Mouse (Mus musculus): ENCODE results near the gene Stk39. TPM values are rescaled to one million over a fixed set of nuclear protein-coding genes. Genes with fewer than 3 reads are reported as not detected.

The Stk39 gene
- polyA plus RNA-seq, 1 experiment: not detected

DNA sequence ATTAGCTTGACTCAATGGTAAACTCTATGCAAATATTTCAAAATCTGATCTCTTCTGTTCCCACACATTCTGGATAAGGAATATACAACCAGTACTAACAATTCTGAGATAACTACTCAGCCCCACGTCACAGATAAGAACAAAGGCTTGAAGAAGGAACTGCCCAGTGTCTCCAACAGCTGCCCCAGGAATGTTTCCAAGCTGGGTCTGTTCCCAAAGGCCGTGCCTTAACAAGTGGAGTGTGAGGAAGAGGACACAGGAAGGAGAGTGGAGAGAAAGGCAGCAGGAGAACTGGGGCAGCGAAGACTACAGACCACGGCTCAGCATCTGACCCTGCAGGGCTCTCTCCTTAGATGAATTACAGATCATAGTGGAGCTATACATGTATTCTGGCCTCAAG is 39.2 kb downstream of the Stk39 start:
- Histone ChIP-seq H3K4me3 (ENCODE audit: insufficient read depth, low read depth, low read length) (no peak overlapping the region), H3K4me1 (ENCODE audit: control insufficient read depth, insufficient read depth, low read length) (peaks cover 28% of the 10 kb centered on the region), H3K27ac (ENCODE audit: insufficient read depth, low read depth, low read length) (no peak overlapping the region)
- TF ChIP-seq POLR2A (IDR thresholded peaks at IDR 0.05; ENCODE audit: insufficient read depth, low read depth, low read length) (no peak), CTCF (IDR thresholded peaks at IDR 0.05; ENCODE audit: insufficient read depth, low read depth, low read length) (no peak)
- 64% methylated on average over 4 of the region's 4 CpGs for WGBS

DNA sequence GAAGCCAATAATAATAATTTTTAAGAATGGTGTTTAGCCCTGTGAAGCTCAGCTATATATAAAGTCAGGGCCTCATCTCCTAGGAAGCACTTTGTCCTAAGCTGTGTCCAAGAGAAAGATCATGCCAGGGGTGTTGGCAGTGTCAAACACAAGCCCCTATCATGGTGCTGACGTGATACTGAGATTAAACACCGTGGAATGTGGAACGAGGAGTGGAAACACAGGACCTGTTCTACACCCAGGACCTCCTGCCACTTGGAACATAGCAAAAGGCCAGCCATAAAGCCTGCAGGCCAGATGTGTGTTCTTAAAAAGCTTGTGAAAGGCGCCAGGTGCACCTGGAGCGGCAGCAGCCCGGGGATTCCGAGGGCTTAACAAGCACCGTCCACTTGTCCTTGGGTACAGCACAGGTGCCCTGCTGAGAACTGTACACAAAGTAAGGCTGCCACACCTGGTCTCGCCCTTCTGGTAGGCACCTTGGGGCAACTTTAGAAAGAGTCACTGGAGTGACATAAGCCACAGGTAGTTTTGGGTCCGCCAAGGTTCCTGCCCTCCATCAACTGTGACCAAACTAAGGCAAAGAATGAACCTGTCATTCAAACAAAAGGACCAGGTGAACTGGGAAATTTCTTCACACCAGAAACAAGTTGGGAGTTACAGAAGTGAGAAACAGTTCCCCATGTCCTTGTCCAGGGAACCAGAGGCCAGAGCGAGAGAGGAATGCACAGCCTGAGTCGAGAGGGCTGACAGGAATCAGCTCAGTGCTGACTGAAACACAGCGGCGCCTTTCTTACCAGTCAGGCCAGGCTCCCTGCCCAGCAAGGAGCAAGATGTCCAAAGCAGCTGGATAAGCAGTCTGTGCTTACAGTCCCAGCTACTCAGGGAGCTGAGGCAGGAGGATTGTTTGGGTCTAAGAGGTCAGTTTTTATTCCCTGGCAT is 40.8 kb downstream of the Stk39 start:
- Histone ChIP-seq H3K27ac (ENCODE audit: insufficient read depth, low read depth, low read length) (no peak overlapping the region), H3K4me3 (ENCODE audit: insufficient read depth, low read depth, low read length) (no peak overlapping the region), H3K4me1 (ENCODE audit: control insufficient read depth, insufficient read depth, low read length) (peaks cover 27% of the 10 kb centered on the region)
- 86% methylated on average over 14 of the region's 14 CpGs for WGBS
- TF ChIP-seq CTCF (IDR thresholded peaks at IDR 0.05; ENCODE audit: insufficient read depth, low read depth, low read length) (no peak), POLR2A (IDR thresholded peaks at IDR 0.05; ENCODE audit: insufficient read depth, low read depth, low read length) (no peak)

- TF ChIP-seq POLR2A (IDR thresholded peaks at IDR 0.05; ENCODE audit: insufficient read depth, low read depth, low read length) (no peak), CTCF (IDR thresholded peaks at IDR 0.05; ENCODE audit: insufficient read depth, low read depth, low read length) (no peak)
- Histone ChIP-seq H3K27ac (ENCODE audit: insufficient read depth, low read depth, low read length) (no peak overlapping the region), H3K4me1 (ENCODE audit: control insufficient read depth, insufficient read depth, low read length) (peaks cover 20% of the 10 kb centered on the region), H3K4me3 (ENCODE audit: insufficient read depth, low read depth, low read length) (no peak overlapping the region)
- WGBS: 84% methylated on average over 5 of the region's 5 CpGs
These were observed 41.6 kb downstream of the Stk39 start for GRCm38 (mm10) chr2:68430493-68430892.

DNA sequence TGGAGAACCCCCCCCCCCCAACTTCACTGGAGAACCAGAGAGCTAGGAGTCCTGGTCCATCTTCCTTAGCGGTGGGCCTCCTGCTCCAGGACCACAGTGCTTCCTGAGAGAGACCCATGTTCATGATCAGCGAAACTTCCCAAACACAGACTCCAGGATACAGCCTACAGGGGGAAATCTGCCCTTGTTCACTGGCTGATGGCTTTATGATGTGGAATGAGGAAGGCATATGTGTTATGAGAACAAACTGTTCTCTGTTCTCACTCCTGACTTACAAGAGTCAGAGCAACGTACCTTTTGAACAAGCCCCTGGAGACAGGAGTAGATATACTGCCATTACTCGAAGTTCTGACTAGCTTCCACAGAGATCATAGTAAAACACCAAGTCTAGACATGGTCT is 42.6 kb downstream of the Stk39 start:
- no peak overlapping the region for H3K4me3 ChIP-seq (ENCODE audit: insufficient read depth, low read depth, low read length)
- TF ChIP-seq POLR2A (IDR thresholded peaks at IDR 0.05; ENCODE audit: insufficient read depth, low read depth, low read length) (no peak), CTCF (IDR thresholded peaks at IDR 0.05; ENCODE audit: insufficient read depth, low read depth, low read length) (no peak)
- WGBS: 93% methylated on average over 4 of the region's 4 CpGs
- no peak overlapping the region for H3K27ac ChIP-seq (ENCODE audit: insufficient read depth, low read depth, low read length)
- peaks cover 24% of the 10 kb centered on the region for H3K4me1 ChIP-seq (ENCODE audit: control insufficient read depth, insufficient read depth, low read length)

GRCm38 (mm10) chr2:68426977-68427577 is 45.0 kb downstream of the Stk39 start:
- Histone ChIP-seq H3K4me3 (ENCODE audit: insufficient read depth, low read depth, low read length) (no peak overlapping the region), H3K27ac (ENCODE audit: insufficient read depth, low read depth, low read length) (no peak overlapping the region), H3K4me1 (ENCODE audit: control insufficient read depth, insufficient read depth, low read length) (peaks cover 13% of the 10 kb centered on the region)
- WGBS: 37% methylated on average over 5 of the region's 5 CpGs
- no peak for TF ChIP-seq CTCF (IDR thresholded peaks at IDR 0.05; ENCODE audit: insufficient read depth, low read depth, low read length)
- TF ChIP-seq POLR2A (IDR thresholded peaks at IDR 0.05; ENCODE audit: insufficient read depth, low read depth, low read length): no peak

GRCm38 (mm10) chr2:68426074-68426473 is 46.0 kb downstream of the Stk39 start:
- Histone ChIP-seq H3K4me1 (ENCODE audit: control insufficient read depth, insufficient read depth, low read length) (peaks cover 13% of the 10 kb centered on the region), H3K4me3 (ENCODE audit: insufficient read depth, low read depth, low read length) (no peak overlapping the region), H3K27ac (ENCODE audit: insufficient read depth, low read depth, low read length) (no peak overlapping the region)
- TF ChIP-seq POLR2A (IDR thresholded peaks at IDR 0.05; ENCODE audit: insufficient read depth, low read depth, low read length): no peak
- no peak for TF ChIP-seq CTCF (IDR thresholded peaks at IDR 0.05; ENCODE audit: insufficient read depth, low read depth, low read length)
- 92% methylated on average over 4 of the region's 4 CpGs for WGBS

DNA sequence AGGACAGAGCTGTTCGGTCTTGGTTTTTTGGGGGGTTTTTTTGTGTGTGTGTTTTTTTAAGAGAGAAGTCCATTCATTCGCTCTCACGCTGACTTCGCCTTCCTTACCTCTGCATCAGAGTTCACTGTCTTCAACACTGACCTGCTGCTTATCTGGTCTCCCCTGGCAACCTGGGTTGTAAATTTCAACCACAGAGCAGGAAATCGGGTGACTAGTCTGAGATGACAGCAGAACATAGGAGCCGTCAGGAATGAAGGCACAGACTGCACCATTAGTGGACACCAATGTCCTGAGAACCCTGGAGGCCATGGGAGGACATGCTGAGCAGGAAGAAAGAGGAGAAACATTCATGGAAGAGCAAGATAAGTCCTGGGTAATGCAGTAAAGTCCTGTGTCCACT is 51.1 kb downstream of the Stk39 start:
- Histone ChIP-seq H3K4me1 (ENCODE audit: control insufficient read depth, insufficient read depth, low read length) (peaks cover 21% of the 10 kb centered on the region), H3K27ac (ENCODE audit: insufficient read depth, low read depth, low read length) (no peak overlapping the region), H3K4me3 (ENCODE audit: insufficient read depth, low read depth, low read length) (no peak overlapping the region)
- WGBS: 88% methylated on average over 6 of the region's 6 CpGs
- no peak for TF ChIP-seq CTCF (IDR thresholded peaks at IDR 0.05; ENCODE audit: insufficient read depth, low read depth, low read length)
- TF ChIP-seq POLR2A (IDR thresholded peaks at IDR 0.05; ENCODE audit: insufficient read depth, low read depth, low read length): no peak

GRCm38 (mm10) chr2:68420223-68420622 is 51.8 kb downstream of the Stk39 start:
- peaks cover 21% of the 10 kb centered on the region for H3K4me1 ChIP-seq (ENCODE audit: control insufficient read depth, insufficient read depth, low read length)
- 88% methylated on average over 6 of the region's 6 CpGs for WGBS
- no peak overlapping the region for H3K27ac ChIP-seq (ENCODE audit: insufficient read depth, low read depth, low read length)
- H3K4me3 ChIP-seq (ENCODE audit: insufficient read depth, low read depth, low read length): no peak overlapping the region
- TF ChIP-seq CTCF (IDR thresholded peaks at IDR 0.05; ENCODE audit: insufficient read depth, low read depth, low read length) (no peak), POLR2A (IDR thresholded peaks at IDR 0.05; ENCODE audit: insufficient read depth, low read depth, low read length) (no peak)

DNA sequence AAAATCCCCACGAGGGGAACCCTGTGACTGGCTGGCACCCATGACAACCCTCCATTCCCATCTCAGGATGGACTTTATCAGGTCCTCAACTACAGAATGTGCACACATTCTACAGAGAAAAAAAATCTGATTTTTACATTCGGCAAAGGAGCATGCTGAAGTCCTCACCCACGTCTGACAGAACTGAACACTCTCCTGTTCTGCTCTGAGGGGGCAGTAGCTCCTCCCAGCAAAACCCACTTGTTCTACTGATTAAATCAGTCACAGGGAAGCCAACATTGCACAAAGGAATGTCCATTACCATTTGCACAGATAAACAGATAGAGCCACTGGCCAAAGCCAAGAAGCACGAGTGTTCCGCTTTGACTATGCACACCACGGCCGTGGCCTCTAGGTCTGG is 52.3 kb downstream of the Stk39 start:
- Histone ChIP-seq H3K4me1 (ENCODE audit: control insufficient read depth, insufficient read depth, low read length) (peaks cover 17% of the 10 kb centered on the region), H3K4me3 (ENCODE audit: insufficient read depth, low read depth, low read length) (no peak overlapping the region), H3K27ac (ENCODE audit: insufficient read depth, low read depth, low read length) (peak overlapping the region; percentile 38; the same call in 1 of the 2 replicates)
- TF ChIP-seq CTCF (IDR thresholded peaks at IDR 0.05; ENCODE audit: insufficient read depth, low read depth, low read length) (no peak), POLR2A (IDR thresholded peaks at IDR 0.05; ENCODE audit: insufficient read depth, low read depth, low read length) (no peak)
- WGBS: 73% methylated on average over 7 of the region's 7 CpGs

All from olfactory bulb, adult 2 months (tissue).